Mouse (Mus musculus) cerebellum, postnatal 4 days (tissue): Measurements from ENCODE around the gene Epb41l2.

ENCODE experiments used
- DNase-seq, 2 experiments: peaks; one replicate each; pipeline ENCODE4 v3.0.0; 2022; ENCODE audit warnings: low spot score in 2 of 2, mixed read lengths in 1 of 2

Gene Epb41l2

GRCm38 (mm10) chr10:25436703-25437401 lies 77.3 kb downstream of the Epb41l2 start:
- no peak for DNase-seq

- DNase-seq = no peak
These were observed 78.1 kb downstream of the Epb41l2 start for GRCm38 (mm10) chr10:25437586-25438298.

GRCm38 (mm10) chr10:25438299-25438680 lies 78.7 kb downstream of the Epb41l2 start:
- no peak for DNase-seq

- no peak for DNase-seq
These were observed 79.6 kb downstream of the Epb41l2 start for GRCm38 (mm10) chr10:25439163-25439562.

- no peak for DNase-seq
These were observed 80.3 kb downstream of the Epb41l2 start for GRCm38 (mm10) chr10:25439856-25440255.

GRCm38 (mm10) chr10:25441405-25441804 lies 81.8 kb downstream of the Epb41l2 start:
- no peak for DNase-seq

- no peak for DNase-seq
These were observed 84.0 kb downstream of the Epb41l2 start for GRCm38 (mm10) chr10:25443626-25444025.

- no peak for DNase-seq
These were observed 84.7 kb downstream of the Epb41l2 start for GRCm38 (mm10) chr10:25444198-25444783.

GRCm38 (mm10) chr10:25446953-25447525 lies 87.4 kb downstream of the Epb41l2 start:
- DNase-seq = no peak

GRCm38 (mm10) chr10:25448676-25449075 lies 89.1 kb downstream of the Epb41l2 start:
- no peak for DNase-seq

- DNase-seq = no peak
These were observed 89.9 kb downstream of the Epb41l2 start for GRCm38 (mm10) chr10:25449312-25450020.

- no peak for DNase-seq
These were observed 93.6 kb downstream of the Epb41l2 start for GRCm38 (mm10) chr10:25453150-25453549.

GRCm38 (mm10) chr10:25453772-25454171 lies 94.2 kb downstream of the Epb41l2 start:
- DNase-seq = no peak

GRCm38 (mm10) chr10:25457118-25457517 lies 97.5 kb downstream of the Epb41l2 start:
- no peak for DNase-seq

GRCm38 (mm10) chr10:25457996-25458395 lies 98.4 kb downstream of the Epb41l2 start:
- DNase-seq = no peak

- DNase-seq = no peak
These were observed 102.2 kb downstream of the Epb41l2 start for GRCm38 (mm10) chr10:25461832-25462231.

- no peak for DNase-seq
These were observed 103.1 kb downstream of the Epb41l2 start for GRCm38 (mm10) chr10:25462669-25463068.

GRCm38 (mm10) chr10:25466493-25466892 lies 106.9 kb downstream of the Epb41l2 start:
- no peak for DNase-seq

- no peak for DNase-seq
These were observed 112.3 kb downstream of the Epb41l2 start for GRCm38 (mm10) chr10:25471944-25472343.

GRCm38 (mm10) chr10:25479716-25480115 lies 120.1 kb downstream of the Epb41l2 start:
- no peak for DNase-seq

GRCm38 (mm10) chr10:25482791-25483190 lies 123.2 kb downstream of the Epb41l2 start:
- DNase-seq = no peak

GRCm38 (mm10) chr10:25488456-25488855 lies 128.9 kb downstream of the Epb41l2 start:
- peak; percentile 37 to 69 for DNase-seq
